8 mouse cellular contexts compared by ENCODE assay signal in the genomic region with DNA sequence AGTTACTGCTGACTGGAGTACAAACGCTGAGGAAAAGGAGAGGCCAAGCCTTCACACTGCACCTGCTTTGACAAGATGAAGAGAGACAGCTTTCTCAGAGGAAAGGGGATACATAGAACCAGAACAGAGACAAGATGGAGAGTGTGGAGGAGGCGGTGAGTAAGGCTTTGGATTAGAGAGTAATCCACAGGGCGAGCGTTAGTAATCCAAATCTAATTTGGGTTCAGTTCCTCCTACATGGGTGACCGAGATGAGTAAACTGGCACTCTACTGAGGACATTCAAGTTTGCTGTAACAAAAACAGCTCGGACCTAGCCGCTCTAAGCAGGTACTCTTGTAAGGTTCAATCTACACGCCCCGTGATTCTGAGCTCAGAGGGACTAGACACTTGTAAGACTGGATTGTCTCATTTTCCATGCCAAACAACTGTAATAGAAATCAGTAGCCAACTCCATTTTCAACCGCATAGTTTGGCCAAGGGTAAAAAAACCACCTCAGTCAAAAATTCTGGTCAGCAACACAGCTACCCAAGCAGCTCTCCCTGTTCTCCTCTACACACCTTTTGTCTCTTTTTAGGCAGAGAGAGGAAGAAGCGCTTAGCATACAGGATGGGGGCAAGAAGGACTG. TPM values are rescaled to one million over a fixed set of nuclear protein-coding genes. Genes with fewer than 3 reads are reported as not detected.
DNase-seq lines count a peak whose midpoint lies in the region; ATAC-seq and TF ChIP-seq lines count a peak whose summit lies in the region.

No protein-coding gene starts in this region.

- no peak for DNase-seq in heart, adult 2 months
- DNase-seq in heart, postnatal 14 days, result no peak
- DNase-seq in CH12.LX (ENCODE audit: extremely low read depth), result peak; percentile 23
- DNase-seq in spleen, postnatal 36 days (ENCODE audit: low spot score in 2 of 2), result no peak
- DNase-seq in spleen, adult 18-20 months, result no peak
- no peak for DNase-seq in frontal cortex, postnatal 14 days (ENCODE audit: low spot score in 2 of 2)

- H3K27me3 ChIP-seq in heart, adult 2 months (ENCODE audit: control insufficient read depth, insufficient read depth, low read length), result no peaks in the 10 kb centered on the region
- no peaks in the 10 kb centered on the region for H3K27me3 ChIP-seq in CH12.LX (replicated peaks)
- H3K27me3 ChIP-seq in forebrain, embryonic 15.5 days, result no peaks in the 10 kb centered on the region
- H3K27me3 ChIP-seq in liver, embryonic 16.5 days (ENCODE audit: control insufficient read depth, insufficient read depth, low read depth, low read length), result no peaks in the 10 kb centered on the region

- H3K79me2 ChIP-seq in heart, adult 2 months (replicated peaks; ENCODE audit: control insufficient read depth, insufficient read depth, low read length), result no peaks in the 10 kb centered on the region
- peaks cover 30% of the 10 kb centered on the region for H3K79me2 ChIP-seq in CH12.LX (replicated peaks; ENCODE audit: control insufficient read depth, extremely low read depth, insufficient read depth, poor library complexity, severe bottlenecking)

- TF ChIP-seq POLR2A in heart, adult 2 months (IDR thresholded peaks at IDR 0.05; ENCODE audit: insufficient read depth, low read depth, low read length), result no peak
- TF ChIP-seq POLR2A in CH12.LX (IDR thresholded peaks at IDR 0.05; ENCODE audit: low read depth, low read length), result no peak

- intact Hi-C loops in heart, adult 2 months (cut with DNase I), result loop anchor here (10.0 kb wide), 1 partner anchor 450 kb away; a partner anchor contains a TSS
- intact Hi-C loops in heart, postnatal 14 days (cut with DNase I), result no loop called here

- H3K9me3 ChIP-seq in CH12.LX (replicated peaks; ENCODE audit: low read length), result no peaks in the 10 kb centered on the region
- no peaks in the 10 kb centered on the region for H3K9me3 ChIP-seq in forebrain, embryonic 15.5 days
- H3K9me3 ChIP-seq in liver, embryonic 16.5 days (replicated peaks; ENCODE audit: control insufficient read depth, low read length), result no peaks in the 10 kb centered on the region

- H3K4me1 ChIP-seq in heart, adult 2 months (ENCODE audit: control insufficient read depth, insufficient read depth, low read length), result peaks cover 2% of the 10 kb centered on the region
- peaks cover 0 to 24% of the 10 kb centered on the region in 2 experiments; a peak in 2 of 4 replicates for H3K4me1 ChIP-seq in CH12.LX (ENCODE audit: control insufficient read depth in 1 of 2, insufficient read depth in 2 of 2)
- H3K4me1 ChIP-seq in forebrain, embryonic 15.5 days, result peaks cover 22% of the 10 kb centered on the region
- peaks cover 23% of the 10 kb centered on the region for H3K4me1 ChIP-seq in liver, embryonic 16.5 days (ENCODE audit: control insufficient read depth, low read depth, low read length)

- TF ChIP-seq EP300 in heart, adult 2 months (IDR thresholded peaks at IDR 0.05; ENCODE audit: insufficient read depth, low read depth, low read length), result no peak
- no peak for TF ChIP-seq EP300 in CH12.LX (IDR thresholded peaks at IDR 0.05; ENCODE audit: low read length)

- no peak for ATAC-seq in forebrain, embryonic 15.5 days (replicated peaks)
- ATAC-seq in liver, embryonic 16.5 days (ENCODE audit: low read depth), result no peak

- 74% methylated on average over 11 of the region's 11 CpGs for WGBS in heart, adult 2 months
- 61% methylated on average over 11 of the region's 11 CpGs for WGBS in forebrain, embryonic 15.5 days
- WGBS in liver, embryonic 16.5 days (ENCODE audit: insufficient replicate concordance), result 63% methylated on average over 11 of the region's 11 CpGs

- TF ChIP-seq CTCF in heart, adult 2 months (IDR thresholded peaks at IDR 0.05), result no peak
- TF ChIP-seq CTCF in CH12.LX (conservative IDR thresholded peaks at IDR 0.05 in 1 of 2, IDR thresholded peaks at IDR 0.05 in 1 of 2; ENCODE audit: low read depth in 2 of 2, low read length in 2 of 2), result no peak

- H3K4me3 ChIP-seq in heart, adult 2 months, result peak overlapping the region; percentile 78
- H3K4me3 ChIP-seq in CH12.LX (replicated peaks in 1 of 3; ENCODE audit: low read depth in 2 of 3, low read length in 2 of 3, poor library complexity in 1 of 3), result peak overlapping the region; percentile 79 to 97 (median 89)
- peak overlapping the region; percentile 63 for H3K4me3 ChIP-seq in forebrain, embryonic 15.5 days
- H3K4me3 ChIP-seq in liver, embryonic 16.5 days (ENCODE audit: low read depth, low read length), result peak overlapping the region; percentile 88

- H3K27ac ChIP-seq in heart, adult 2 months, result no peak overlapping the region
- no peak overlapping the region for H3K27ac ChIP-seq in CH12.LX (ENCODE audit: insufficient read depth, low read depth)
- H3K27ac ChIP-seq in forebrain, embryonic 15.5 days (replicated peaks), result no peak overlapping the region
- no peak overlapping the region for H3K27ac ChIP-seq in liver, embryonic 16.5 days (ENCODE audit: low read length)

- in situ Hi-C loops in CH12.LX (cut with MboI; ENCODE audit: low pct_ligation_motif_present, low pct_unique_long_range_greater_than_20kb, low sequenced_read_pairs), result no loop called here

- TF ChIP-seq RAD21 in CH12.LX (IDR thresholded peaks at IDR 0.05; ENCODE audit: low read depth, low read length), result no peak

- no peak overlapping the region for H3K9ac ChIP-seq in heart, adult 2 months (ENCODE audit: low read depth, low read length)
- peak overlapping the region; percentile 83 for H3K9ac ChIP-seq in CH12.LX (ENCODE audit: insufficient read depth, low read depth)
- peak overlapping the region; percentile 69 for H3K9ac ChIP-seq in forebrain, embryonic 15.5 days (replicated peaks)
- H3K9ac ChIP-seq in liver, embryonic 16.5 days (ENCODE audit: low read depth, low read length), result peak overlapping the region; percentile 78

- 0 out of 2 replicates have a peak, but pooled peaks cover 2% of the 10 kb centered on the region for H3K36me3 ChIP-seq in heart, adult 2 months (ENCODE audit: control insufficient read depth, insufficient read depth, low read length)
- H3K36me3 ChIP-seq in CH12.LX (replicated peaks in 1 of 2; ENCODE audit: control insufficient read depth in 1 of 2, insufficient read depth in 1 of 2, low read length in 1 of 2), result peaks cover 28 to 45% of the 10 kb centered on the region in 2 experiments
- H3K36me3 ChIP-seq in forebrain, embryonic 15.5 days, result peaks cover 29% of the 10 kb centered on the region
- peaks cover 14% of the 10 kb centered on the region; the same call in 1 of the 2 replicates for H3K36me3 ChIP-seq in liver, embryonic 16.5 days (ENCODE audit: control insufficient read depth, insufficient read depth)

- dilution Hi-C loops in CH12.LX (cut with MboI; ENCODE audit: extremely low pct_ligation_motif_present, extremely low pct_unique_long_range_greater_than_20kb, low sequenced_read_pairs), result no loop called here

- peak overlapping the region; percentile 88 for H3K4me2 ChIP-seq in CH12.LX (ENCODE audit: insufficient read depth, low read depth, poor library complexity, severe bottlenecking)
- peak overlapping the region; percentile 78 for H3K4me2 ChIP-seq in forebrain, embryonic 15.5 days (replicated peaks)
- H3K4me2 ChIP-seq in liver, embryonic 16.5 days (ENCODE audit: low read depth, low read length), result peak overlapping the region; percentile 96

TF ChIP-seq in CH12.LX, 34 proteins besides CTCF, POLR2A, EP300 and RAD21:
- TF ChIP-seq JUND (conservative IDR thresholded peaks at IDR 0.05; ENCODE audit: low read depth, low read length) (no peak), MEF2A (IDR thresholded peaks at IDR 0.05; ENCODE audit: borderline replicate concordance, low read depth, low read length) (no peak), ETS1 (conservative IDR thresholded peaks at IDR 0.05; ENCODE audit: low read depth, low read length) (no peak), CHD1 (IDR thresholded peaks at IDR 0.05; ENCODE audit: low read depth, low read length) (0 out of 2 replicates have a peak, but pooled peaks have one; percentile 59), SIN3A (IDR thresholded peaks at IDR 0.05; ENCODE audit: low read length) (peak; percentile 22; the same call in 1 of the 2 replicates), HCFC1 (IDR thresholded peaks at IDR 0.05; ENCODE audit: low read depth, low read length) (no peak), ZMIZ1 (IDR thresholded peaks at IDR 0.05; ENCODE audit: low read depth, low read length) (no peak), SMC3 (IDR thresholded peaks at IDR 0.05; ENCODE audit: low read depth, low read length) (no peak), E2F4 (IDR thresholded peaks at IDR 0.05; ENCODE audit: insufficient replicate concordance, low read depth, low read length) (no peak), POLR2AphosphoS2 (IDR thresholded peaks at IDR 0.05; ENCODE audit: low read depth, low read length) (no peak), GABPA (IDR thresholded peaks at IDR 0.05; ENCODE audit: insufficient replicate concordance, low read depth, low read length) (no peak), USF2 (conservative IDR thresholded peaks at IDR 0.05; ENCODE audit: low read depth, low read length) (no peak), BHLHE40 (IDR thresholded peaks at IDR 0.05; ENCODE audit: low read depth, low read length) (no peak)

RNA-seq across cellular contexts. Expression of a gene that starts 1.7 kb away (rescaled TPM):
- 10 to 100 TPM; 62.1 to 75.7 TPM for total RNA-seq in heart, adult 2 months (2021)
- 12.6 and 14.7 TPM in 2 replicates for polyA plus RNA-seq in heart, adult 2 months (2012; rRNA removed)
- 10 to 100 TPM; 23.0 to 28.5 TPM for total RNA-seq in heart, postnatal 14 days (2021)
- total RNA-seq in CH12.LX (2012; rRNA removed) (57.5 and 92.8 TPM in 2 replicates), CH12.LX (2014; rRNA removed) (80.9 and 81.2 TPM in 2 replicates)
- polyA plus RNA-seq in CH12.LX (2012; ENCODE audit: insufficient read length, low read depth), result 156 and 167 TPM in 2 replicates
- 108 and 112 TPM in 2 replicates for polyA plus RNA-seq in forebrain, embryonic 15.5 days (2015; fragmentation: Nextera tagmentation; extraction: Ambion mirVana)
- 19.4 and 20.8 TPM in 2 replicates for polyA plus RNA-seq in liver, embryonic 16.5 days (2015; fragmentation: Nextera tagmentation; extraction: Ambion mirVana)

RNA-seq across cellular contexts. Expression of a gene that starts 43.5 kb away (rescaled TPM):
- 1 to 10 TPM; 4.9 to 6.4 TPM for total RNA-seq in heart, adult 2 months (2021)
- 4.6 and 5.2 TPM in 2 replicates for polyA plus RNA-seq in heart, adult 2 months (2012; rRNA removed)
- 1 to 10 TPM; 6.7 to 7.0 TPM for total RNA-seq in heart, postnatal 14 days (2021)
- total RNA-seq in CH12.LX (2012; rRNA removed) (0.38 and 0.63 TPM in 2 replicates), CH12.LX (2014; rRNA removed) (0.90 and 1.3 TPM in 2 replicates)
- polyA plus RNA-seq in CH12.LX (2012; ENCODE audit: insufficient read length, low read depth), result 0.55 and 2.1 TPM in 2 replicates
- polyA plus RNA-seq in forebrain, embryonic 15.5 days (2015; fragmentation: Nextera tagmentation; extraction: Ambion mirVana), result 12.8 and 13.2 TPM in 2 replicates
- polyA plus RNA-seq in liver, embryonic 16.5 days (2015; fragmentation: Nextera tagmentation; extraction: Ambion mirVana), result 3.0 and 3.6 TPM in 2 replicates
